Mouse (Mus musculus) ovary, postnatal 36 days (tissue): Measurements from ENCODE around the gene 2810004N23Rik.

ENCODE experiments used
- DNase-seq: peaks from one replicate; pipeline ENCODE4 v3.0.0; 2022; ENCODE audit warnings: low spot score, mixed read lengths

2810004N23Rik gene

GRCm38 (mm10) chr8:124862321-124863162, at the start of gene 2810004N23Rik, which contains the start of gene Gnpat:
2810004N23Rik (minus strand) TSS chr8:124863120.
Gnpat (plus strand) TSS chr8:124863033.
- peak; percentile 94 for DNase-seq

- no peak for DNase-seq
These were observed 49.3 kb upstream of the 2810004N23Rik start for GRCm38 (mm10) chr8:124911938-124912872.

- DNase-seq = no peak
These were observed 47.4 kb upstream of the 2810004N23Rik start for GRCm38 (mm10) chr8:124910349-124910748.

GRCm38 (mm10) chr8:124909936-124910335, 47.0 kb upstream of the 2810004N23Rik start:
- DNase-seq = no peak

GRCm38 (mm10) chr8:124905482-124905881, 42.6 kb upstream of the 2810004N23Rik start:
- no peak for DNase-seq

GRCm38 (mm10) chr8:124903198-124903597, 40.3 kb upstream of the 2810004N23Rik start:
- DNase-seq = no peak

- no peak for DNase-seq
These were observed 35.5 kb upstream of the 2810004N23Rik start for GRCm38 (mm10) chr8:124898251-124898905.

GRCm38 (mm10) chr8:124897386-124898250, 34.7 kb upstream of the 2810004N23Rik start, which contains the start of the genes Exoc8 and Sprtn:
Exoc8 (minus strand) TSS chr8:124897705.
Sprtn (plus strand) TSS chr8:124897886.
- peak; percentile 99 for DNase-seq

GRCm38 (mm10) chr8:124896632-124897385, 33.9 kb upstream of the 2810004N23Rik start:
- DNase-seq = peak; percentile 73

- DNase-seq = peak; percentile 13
These were observed 33.2 kb upstream of the 2810004N23Rik start for GRCm38 (mm10) chr8:124896010-124896631.

GRCm38 (mm10) chr8:124892596-124892995, 29.7 kb upstream of the 2810004N23Rik start:
- no peak for DNase-seq

GRCm38 (mm10) chr8:124888385-124888784, 25.5 kb upstream of the 2810004N23Rik start:
- DNase-seq = no peak

GRCm38 (mm10) chr8:124878946-124879526, 16.1 kb upstream of the 2810004N23Rik start:
- DNase-seq = no peak

GRCm38 (mm10) chr8:124878141-124878540, 15.2 kb upstream of the 2810004N23Rik start:
- no peak for DNase-seq

GRCm38 (mm10) chr8:124872690-124873089, 9.8 kb upstream of the 2810004N23Rik start:
- no peak for DNase-seq

- DNase-seq = no peak
These were observed 9.2 kb upstream of the 2810004N23Rik start for GRCm38 (mm10) chr8:124872081-124872480.

- no peak for DNase-seq
These were observed 8.6 kb upstream of the 2810004N23Rik start for GRCm38 (mm10) chr8:124871474-124871873.

- no peak for DNase-seq
These were observed 6.8 kb upstream of the 2810004N23Rik start for GRCm38 (mm10) chr8:124869708-124870107.

GRCm38 (mm10) chr8:124867126-124867525, 4.2 kb upstream of the 2810004N23Rik start:
- DNase-seq = no peak
